Comparison of ENCODE assay signal across 15 mouse cellular contexts in genomic region chr9:36898560-36898959, GRCm38 (mm10).
DNase-seq lines count a peak whose midpoint lies in the region; ATAC-seq and TF ChIP-seq lines count a peak whose summit lies in the region.
"Had no signal": no experiment of that assay in that cellular context is flagged by ENCODE, and none has a peak within 500 bp of the region (broad histone marks: within the 10 kb centered on the region; RNA-seq: fewer than 3 reads in every experiment).

No protein-coding gene starts in this region.

- peak; percentile 10 for DNase-seq in adrenal gland, postnatal 14 days
- DNase-seq in adrenal gland, adult (ENCODE audit: inconsistent age in 2 of 2, low spot score in 1 of 2), result no peak
- DNase-seq in testis, postnatal 14 days (ENCODE audit: low spot score), result peak; percentile 22
- no peak for DNase-seq in testis, postnatal 10 days (ENCODE audit: low spot score)
- peak; percentile 77 to 87 for DNase-seq in heart, postnatal 10 days
- DNase-seq in telencephalon, adult 2 months (ENCODE audit: low read depth, low spot score), result peak; percentile 42
- no peak for DNase-seq in spleen, adult 18-20 months
- DNase-seq: cerebellum, adult 2 months; kidney, adult 9 months had no signal

- H3K4me3 ChIP-seq in intestine, postnatal 0 days (ENCODE audit: low read depth, low read length), result no peak overlapping the region
- H3K4me3 ChIP-seq: erythroblast, embryonic 14.5 days; megakaryocyte, embryonic 14.5 days had no signal

- intact Hi-C loops in heart, postnatal 10 days (cut with DNase I), result loop anchor here (5.0 kb wide), 2 partner anchors 249 to 429 kb away; partner anchors contain the start of gene Pknox2

- no peak overlapping the region for H3K9ac ChIP-seq in intestine, postnatal 0 days (ENCODE audit: low read depth, low read length)
- H3K9ac ChIP-seq: liver, embryonic 14.5 days had no signal

- WGBS in intestine, postnatal 0 days, result 80% methylated on average over 3 of the region's 3 CpGs

- H3K27me3 ChIP-seq in intestine, postnatal 0 days (replicated peaks; ENCODE audit: control insufficient read depth, insufficient read depth, low read length), result no peaks in the 10 kb centered on the region

- H3K27ac ChIP-seq in intestine, postnatal 0 days (ENCODE audit: low read depth, low read length), result no peak overlapping the region
- H3K27ac ChIP-seq: liver, embryonic 14.5 days; stomach, postnatal 0 days had no signal

- no peak overlapping the region for H3K4me2 ChIP-seq in intestine, postnatal 0 days (replicated peaks; ENCODE audit: low read depth)

- no peaks in the 10 kb centered on the region for H3K4me1 ChIP-seq in intestine, postnatal 0 days (replicated peaks; ENCODE audit: control insufficient read depth, insufficient read depth, low read length)
- H3K4me1 ChIP-seq: megakaryocyte, embryonic 14.5 days had no signal

- no peak for TF ChIP-seq CTCF in intestine, postnatal 0 days (IDR thresholded peaks at IDR 0.05; ENCODE audit: low read depth)

- H3K9me3 ChIP-seq in intestine, postnatal 0 days (ENCODE audit: control insufficient read depth), result no peaks in the 10 kb centered on the region
- H3K9me3 ChIP-seq: megakaryocyte, embryonic 14.5 days had no signal

- ATAC-seq in intestine, postnatal 0 days, result no peak
- ATAC-seq: hindbrain, embryonic 16.5 days had no signal

- no peaks in the 10 kb centered on the region for H3K36me3 ChIP-seq in intestine, postnatal 0 days (ENCODE audit: control insufficient read depth, insufficient read depth)

Comparison
In these comparisons a context has a peak if more than half of its experiments do, and no peak if none do; other contexts are left out.
1. DNase-seq: peak in adrenal gland, postnatal 14 days (single experiment), testis, postnatal 14 days (single experiment), heart, postnatal 10 days (2 of 2) and telencephalon, adult 2 months (single experiment); none in adrenal gland, adult (0 of 2), testis, postnatal 10 days (single experiment) and spleen, adult 18-20 months (0 of 2).